Mouse (Mus musculus): ENCODE data around the gene Pi4kb. TPM values are rescaled to one million over a fixed set of nuclear protein-coding genes. Genes with fewer than 3 reads are reported as not detected.

Gene Pi4kb
- polyA plus RNA-seq, 1 experiment from 2014 or later, result 22.1 TPM

DNA sequence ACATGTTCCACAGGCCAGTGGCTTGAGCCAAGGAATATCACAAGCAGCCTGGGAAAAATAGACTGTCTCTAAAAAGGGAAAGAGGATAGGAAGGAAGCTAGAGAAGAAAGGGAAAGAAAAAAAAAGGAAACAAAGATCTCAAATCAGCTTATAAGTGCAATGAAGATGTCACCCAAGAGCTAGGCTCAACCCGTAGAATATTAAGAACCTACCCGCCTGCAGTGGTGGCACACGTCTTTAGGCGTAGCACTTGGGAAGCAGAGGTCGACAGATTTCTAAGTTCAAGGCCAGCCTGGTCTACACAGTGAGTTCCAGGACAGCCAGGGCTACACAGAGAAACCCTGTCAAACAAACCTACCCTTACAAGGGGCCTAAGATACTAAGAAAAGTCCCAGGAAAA lies 911 bp upstream of the Pi4kb start:
- Histone ChIP-seq H3K4me2 (ENCODE audit: low read length) (peak overlapping the region; percentile 60), H3K9ac (ENCODE audit: low read depth, low read length) (no peak overlapping the region), H3K4me3 (ENCODE audit: low read length) (no peak overlapping the region), H3K27ac (ENCODE audit: low read depth, low read length) (no peak overlapping the region), H3K9me3 (ENCODE audit: control insufficient read depth, low read length) (no peaks in the 10 kb centered on the region), H3K27me3 (replicated peaks; ENCODE audit: control insufficient read depth, insufficient read depth, low read length) (no peaks in the 10 kb centered on the region), H3K4me1 (ENCODE audit: control insufficient read depth, insufficient read depth, low read depth, low read length) (peaks cover 11% of the 10 kb centered on the region), H3K36me3 (ENCODE audit: control insufficient read depth, insufficient read depth, low read length) (0 out of 2 replicates have a peak, but pooled peaks cover 3% of the 10 kb centered on the region)
- no peak for ATAC-seq
- 79% methylated on average over 5 of the region's 5 CpGs for WGBS

DNA sequence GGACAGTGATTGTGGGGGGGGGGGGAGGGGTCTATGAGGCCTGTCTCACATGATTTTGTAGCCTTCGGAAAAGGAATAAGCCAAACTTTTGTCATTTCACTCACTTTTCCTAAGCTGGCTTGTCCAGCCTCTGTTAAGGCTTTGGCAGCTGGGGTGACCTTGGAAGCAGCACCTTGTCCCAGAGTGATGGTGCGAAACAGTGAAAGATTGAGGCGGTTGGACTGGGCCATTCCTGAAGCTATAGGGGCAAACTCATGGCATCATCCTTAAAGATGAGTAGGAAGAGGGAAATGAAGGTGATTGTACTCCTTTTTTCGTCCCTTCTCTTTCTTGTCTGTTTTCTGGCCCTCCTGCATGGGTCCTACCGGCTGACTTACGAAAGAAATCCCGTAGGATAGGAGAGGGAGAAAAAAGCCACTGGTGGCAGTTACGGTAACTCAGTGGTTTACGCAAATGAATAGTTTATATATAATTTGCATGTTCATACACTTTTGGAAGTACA lies 454 bp upstream of the Pi4kb start:
- Histone ChIP-seq H3K27me3 (replicated peaks; ENCODE audit: control insufficient read depth, insufficient read depth, low read length) (no peaks in the 10 kb centered on the region), H3K9me3 (ENCODE audit: control insufficient read depth, low read length) (no peaks in the 10 kb centered on the region), H3K4me2 (ENCODE audit: low read length) (peak overlapping the region; percentile 60), H3K4me3 (ENCODE audit: low read length) (peak overlapping the region; percentile 98), H3K27ac (ENCODE audit: low read depth, low read length) (peak overlapping the region; percentile 16; the same call in 1 of the 2 replicates), H3K4me1 (ENCODE audit: control insufficient read depth, insufficient read depth, low read depth, low read length) (peaks cover 11% of the 10 kb centered on the region), H3K36me3 (ENCODE audit: control insufficient read depth, insufficient read depth, low read length) (0 out of 2 replicates have a peak, but pooled peaks cover 3% of the 10 kb centered on the region), H3K9ac (ENCODE audit: low read depth, low read length) (peak overlapping the region; percentile 43)
- ATAC-seq, result peak; percentile 64
- WGBS, result 16% methylated on average over 9 of the region's 9 CpGs

DNA sequence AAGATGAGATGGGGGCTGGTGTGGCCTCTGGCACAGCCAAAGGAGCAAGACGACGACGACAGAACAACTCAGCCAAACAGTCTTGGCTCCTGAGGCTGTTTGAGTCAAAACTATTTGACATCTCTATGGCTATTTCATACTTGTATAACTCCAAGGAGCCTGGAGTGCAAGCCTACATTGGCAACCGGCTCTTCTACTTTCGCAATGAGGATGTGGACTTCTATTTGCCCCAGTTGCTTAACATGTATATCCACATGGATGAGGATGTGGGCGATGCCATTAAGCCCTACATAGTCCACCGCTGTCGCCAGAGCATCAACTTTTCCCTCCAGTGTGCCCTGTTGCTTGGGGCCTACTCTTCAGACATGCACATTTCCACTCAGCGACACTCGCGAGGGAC lies 9.8 kb downstream of the Pi4kb start:
- peaks cover 9% of the 10 kb centered on the region; the same call in 1 of the 2 replicates for H3K36me3 ChIP-seq (ENCODE audit: control insufficient read depth, insufficient read depth, low read length)
- 88% methylated on average over 11 of the region's 11 CpGs for WGBS

DNA sequence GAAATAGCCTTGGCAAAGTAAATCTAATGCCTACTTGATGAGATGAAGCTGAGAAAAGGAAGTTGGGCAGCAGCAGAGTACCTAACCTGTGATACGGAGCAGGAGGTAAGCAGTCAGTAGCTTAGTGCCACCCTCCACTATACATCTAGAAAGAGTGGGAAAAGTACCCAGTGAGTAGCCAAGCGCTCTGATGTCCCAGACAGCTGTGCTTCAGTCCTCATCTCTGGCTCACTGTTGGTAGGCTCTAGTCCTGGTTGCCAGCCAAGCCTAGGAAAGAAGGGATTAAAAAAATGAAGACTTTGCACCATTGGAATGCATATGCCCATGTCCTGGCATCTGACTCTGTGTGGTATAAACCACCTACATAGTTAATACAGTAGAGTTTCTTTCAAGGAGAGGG lies 11.0 kb downstream of the Pi4kb start:
- ATAC-seq, result no peak
- H3K9me3 ChIP-seq (ENCODE audit: control insufficient read depth, low read length), result no peaks in the 10 kb centered on the region
- no peak overlapping the region for H3K4me2 ChIP-seq (ENCODE audit: low read length)
- H3K27me3 ChIP-seq (replicated peaks; ENCODE audit: control insufficient read depth, insufficient read depth, low read length), result no peaks in the 10 kb centered on the region
- H3K4me1 ChIP-seq (ENCODE audit: control insufficient read depth, insufficient read depth, low read depth, low read length), result peaks cover 2% of the 10 kb centered on the region; the same call in 1 of the 2 replicates
- 98% methylated on average over 2 of the region's 2 CpGs for WGBS
- H3K9ac ChIP-seq (ENCODE audit: low read depth, low read length), result no peak overlapping the region
- no peak overlapping the region for H3K4me3 ChIP-seq (ENCODE audit: low read length)
- H3K36me3 ChIP-seq (ENCODE audit: control insufficient read depth, insufficient read depth, low read length), result peaks cover 9% of the 10 kb centered on the region; the same call in 1 of the 2 replicates
- no peak overlapping the region for H3K27ac ChIP-seq (ENCODE audit: low read depth, low read length)

More for the DNA sequence above, 9.8 kb downstream of the Pi4kb start:
- H3K4me2 ChIP-seq (ENCODE audit: low read length), result no peak overlapping the region
- no peaks in the 10 kb centered on the region for H3K9me3 ChIP-seq (ENCODE audit: control insufficient read depth, low read length)
- no peaks in the 10 kb centered on the region for H3K27me3 ChIP-seq (replicated peaks; ENCODE audit: control insufficient read depth, insufficient read depth, low read length)
- H3K27ac ChIP-seq (ENCODE audit: low read depth, low read length), result no peak overlapping the region
- H3K4me3 ChIP-seq (ENCODE audit: low read length), result no peak overlapping the region
- H3K4me1 ChIP-seq (ENCODE audit: control insufficient read depth, insufficient read depth, low read depth, low read length), result peaks cover 2% of the 10 kb centered on the region; the same call in 1 of the 2 replicates
- ATAC-seq, result no peak
- no peak overlapping the region for H3K9ac ChIP-seq (ENCODE audit: low read depth, low read length)

DNA sequence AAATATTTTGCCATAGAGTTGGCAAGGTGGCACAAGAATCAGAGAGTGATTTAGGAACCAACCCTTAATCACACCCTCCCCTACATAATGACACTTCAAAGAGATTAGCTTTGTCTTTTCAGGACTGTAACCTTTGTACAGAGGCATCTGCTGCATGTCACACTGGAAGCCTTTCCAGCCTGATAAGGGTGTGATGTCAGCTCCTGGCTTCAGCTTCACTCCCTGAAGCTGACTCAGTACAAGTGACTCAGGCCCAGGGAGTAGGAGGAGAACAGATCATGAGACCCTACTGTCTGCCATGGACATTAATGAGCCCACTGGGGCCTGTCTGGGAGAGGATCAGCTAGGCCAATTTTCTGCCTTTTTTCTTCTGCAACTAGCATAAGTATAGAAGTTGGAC lies 13.0 kb downstream of the Pi4kb start:
- Histone ChIP-seq H3K36me3 (ENCODE audit: control insufficient read depth, insufficient read depth, low read length) (peaks cover 9% of the 10 kb centered on the region), H3K4me2 (ENCODE audit: low read length) (no peak overlapping the region)

DNA sequence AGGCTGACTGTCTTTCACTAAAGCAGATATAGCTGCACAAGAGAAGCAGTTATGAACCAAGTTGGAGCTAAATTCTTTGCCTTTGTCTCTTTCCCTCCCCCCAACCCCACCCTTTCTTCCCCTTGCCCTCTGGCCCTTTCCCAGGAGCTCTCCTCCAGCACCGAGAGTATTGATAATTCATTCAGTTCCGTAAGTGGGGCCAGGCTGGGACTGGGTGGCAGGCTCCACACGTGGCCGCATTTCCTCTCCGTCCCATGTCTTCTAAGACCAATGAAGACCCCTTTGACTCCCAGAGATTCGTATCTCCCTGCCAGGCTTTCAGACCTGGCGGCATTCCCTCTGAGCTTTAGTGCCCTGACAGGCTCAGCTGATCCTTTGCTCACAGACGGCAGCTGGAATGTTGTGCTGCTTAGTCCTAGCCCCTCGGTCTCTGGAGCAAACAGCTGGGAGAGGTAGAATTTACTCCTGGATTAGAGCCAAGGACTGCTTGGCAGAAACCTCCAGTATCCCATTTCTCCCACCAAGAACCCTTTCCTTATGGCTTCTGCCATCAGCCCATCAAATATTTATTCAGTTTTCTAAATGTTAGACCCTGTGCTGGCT lies 14.7 kb downstream of the Pi4kb start:
- no peak for ATAC-seq
- peaks cover 2% of the 10 kb centered on the region; the same call in 1 of the 2 replicates for H3K4me1 ChIP-seq (ENCODE audit: control insufficient read depth, insufficient read depth, low read depth, low read length)
- no peak overlapping the region for H3K9ac ChIP-seq (ENCODE audit: low read depth, low read length)
- H3K9me3 ChIP-seq (ENCODE audit: control insufficient read depth, low read length), result no peaks in the 10 kb centered on the region
- 38% methylated on average over 9 of the region's 9 CpGs for WGBS
- H3K27me3 ChIP-seq (replicated peaks; ENCODE audit: control insufficient read depth, insufficient read depth, low read length), result no peaks in the 10 kb centered on the region
- no peak overlapping the region for H3K27ac ChIP-seq (ENCODE audit: low read depth, low read length)
- H3K4me2 ChIP-seq (ENCODE audit: low read length), result no peak overlapping the region
- no peak overlapping the region for H3K4me3 ChIP-seq (ENCODE audit: low read length)
- H3K36me3 ChIP-seq (ENCODE audit: control insufficient read depth, insufficient read depth, low read length), result peaks cover 7% of the 10 kb centered on the region

More for the DNA sequence above, 13.0 kb downstream of the Pi4kb start:
- Histone ChIP-seq H3K9ac (ENCODE audit: low read depth, low read length) (no peak overlapping the region), H3K4me3 (ENCODE audit: low read length) (no peak overlapping the region), H3K27me3 (replicated peaks; ENCODE audit: control insufficient read depth, insufficient read depth, low read length) (no peaks in the 10 kb centered on the region), H3K27ac (ENCODE audit: low read depth, low read length) (no peak overlapping the region), H3K9me3 (ENCODE audit: control insufficient read depth, low read length) (no peaks in the 10 kb centered on the region), H3K4me1 (ENCODE audit: control insufficient read depth, insufficient read depth, low read depth, low read length) (peaks cover 2% of the 10 kb centered on the region; the same call in 1 of the 2 replicates)
- ATAC-seq, result no peak

DNA sequence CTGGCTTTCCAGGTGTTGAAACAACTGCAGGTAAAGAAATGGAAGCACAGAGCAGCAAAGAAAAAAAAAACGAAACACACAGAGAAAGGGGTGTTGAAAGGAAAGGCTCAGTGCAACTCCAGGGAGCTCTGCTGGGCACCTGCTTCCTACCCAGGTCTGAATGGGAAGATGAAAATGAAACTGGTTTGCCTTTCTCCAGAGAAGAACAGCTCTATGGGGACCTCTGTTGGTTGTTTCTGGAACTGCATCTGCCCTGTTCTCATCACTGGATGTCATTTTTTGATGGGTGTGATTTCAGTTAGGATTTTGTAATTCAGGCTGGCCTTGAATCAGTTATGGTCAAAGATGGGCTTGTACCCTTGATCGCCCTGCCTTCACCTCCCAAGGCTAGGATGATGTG lies 22.4 kb downstream of the Pi4kb start:
- Histone ChIP-seq H3K27me3 (replicated peaks; ENCODE audit: control insufficient read depth, insufficient read depth, low read length) (no peaks in the 10 kb centered on the region), H3K36me3 (ENCODE audit: control insufficient read depth, insufficient read depth, low read length) (peaks cover 44% of the 10 kb centered on the region), H3K4me1 (ENCODE audit: control insufficient read depth, insufficient read depth, low read depth, low read length) (no peaks in the 10 kb centered on the region), H3K9ac (ENCODE audit: low read depth, low read length) (no peak overlapping the region), H3K4me2 (ENCODE audit: low read length) (no peak overlapping the region), H3K4me3 (ENCODE audit: low read length) (no peak overlapping the region), H3K27ac (ENCODE audit: low read depth, low read length) (no peak overlapping the region), H3K9me3 (ENCODE audit: control insufficient read depth, low read length) (no peaks in the 10 kb centered on the region)
- peak; percentile 31; the same call in 1 of the 2 replicates for ATAC-seq
- 29% methylated on average over 2 of the region's 2 CpGs for WGBS

DNA sequence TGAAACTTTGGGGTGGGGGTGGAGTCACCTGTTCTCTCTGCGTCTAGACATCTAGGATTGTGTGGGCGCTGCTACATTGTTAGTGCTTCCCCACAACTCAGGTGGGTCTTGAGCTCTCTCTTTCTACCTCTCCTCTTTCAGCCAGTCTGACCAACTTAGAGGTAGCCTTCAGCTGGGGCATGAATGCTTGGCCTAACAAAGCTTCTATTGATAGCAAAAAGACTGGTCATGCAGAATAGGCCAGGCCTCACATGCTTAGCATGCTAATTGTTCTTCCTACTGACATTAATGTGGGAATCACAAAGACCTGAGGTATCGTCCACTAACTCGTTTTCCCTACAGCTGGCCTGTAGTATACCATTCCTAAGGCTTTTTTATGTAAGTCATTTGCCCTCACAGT lies 28.0 kb downstream of the Pi4kb start:
- ATAC-seq, result peak; percentile 9; the same call in 1 of the 2 replicates
- Histone ChIP-seq H3K9ac (ENCODE audit: low read depth, low read length) (no peak overlapping the region), H3K4me2 (ENCODE audit: low read length) (no peak overlapping the region), H3K4me3 (ENCODE audit: low read length) (no peak overlapping the region), H3K9me3 (ENCODE audit: control insufficient read depth, low read length) (no peaks in the 10 kb centered on the region), H3K27me3 (replicated peaks; ENCODE audit: control insufficient read depth, insufficient read depth, low read length) (no peaks in the 10 kb centered on the region), H3K36me3 (ENCODE audit: control insufficient read depth, insufficient read depth, low read length) (peaks cover 33% of the 10 kb centered on the region), H3K4me1 (ENCODE audit: control insufficient read depth, insufficient read depth, low read depth, low read length) (no peaks in the 10 kb centered on the region), H3K27ac (ENCODE audit: low read depth, low read length) (no peak overlapping the region)
- WGBS, result 62% methylated on average over 4 of the region's 4 CpGs

DNA sequence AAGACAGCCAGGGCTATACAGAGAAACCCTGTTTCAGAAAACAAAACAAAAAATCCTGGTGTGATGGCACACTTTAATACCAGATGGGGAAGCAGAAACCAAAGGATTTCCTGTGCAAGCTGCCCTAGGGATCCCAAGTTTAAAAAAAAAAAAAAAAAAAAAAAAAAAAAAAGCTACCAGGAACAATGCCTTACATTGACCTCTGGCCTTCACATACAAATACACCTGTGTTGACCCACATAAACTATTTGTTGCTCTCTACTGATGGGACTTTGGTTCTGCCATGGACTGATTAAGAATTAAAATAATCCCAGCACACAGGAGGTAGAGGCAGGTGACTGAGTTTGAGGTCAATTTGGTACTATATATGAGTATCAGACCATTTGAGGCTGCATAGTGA lies 28.7 kb downstream of the Pi4kb start:
- Histone ChIP-seq H3K4me3 (ENCODE audit: low read length) (no peak overlapping the region), H3K27ac (ENCODE audit: low read depth, low read length) (no peak overlapping the region), H3K9ac (ENCODE audit: low read depth, low read length) (no peak overlapping the region), H3K36me3 (ENCODE audit: control insufficient read depth, insufficient read depth, low read length) (peaks cover 30% of the 10 kb centered on the region), H3K27me3 (replicated peaks; ENCODE audit: control insufficient read depth, insufficient read depth, low read length) (no peaks in the 10 kb centered on the region), H3K4me1 (ENCODE audit: control insufficient read depth, insufficient read depth, low read depth, low read length) (no peaks in the 10 kb centered on the region), H3K9me3 (ENCODE audit: control insufficient read depth, low read length) (no peaks in the 10 kb centered on the region), H3K4me2 (ENCODE audit: low read length) (no peak overlapping the region)
- ATAC-seq, result no peak

All from hindbrain, embryonic 16.5 days (tissue).